Mouse (Mus musculus): ENCODE data around the gene Gse1. TPM values are rescaled to one million over a fixed set of nuclear protein-coding genes. Genes with fewer than 3 reads are reported as not detected.

The Gse1 gene
- polyA plus RNA-seq, 1 experiment from 2014 or later, result 10.6 TPM

DNA sequence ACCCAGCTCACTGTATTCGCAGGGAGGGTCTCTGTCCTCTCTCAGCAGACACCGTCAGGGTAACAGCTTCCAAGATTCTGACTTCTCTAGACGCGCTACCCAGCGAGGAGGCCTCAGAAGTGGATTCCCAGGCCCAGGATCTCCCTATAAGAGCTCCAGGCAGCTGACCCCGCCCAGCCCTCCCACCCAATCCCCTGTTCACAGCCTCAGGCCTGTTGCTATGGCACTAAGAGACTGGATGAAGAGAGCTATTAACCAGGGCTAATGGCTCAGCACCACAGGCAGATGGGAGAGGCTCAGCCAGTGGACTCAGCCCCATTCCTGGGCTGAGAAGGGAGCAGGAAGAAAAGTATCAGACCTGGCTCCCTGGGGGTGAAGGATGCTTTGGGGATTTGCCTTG, 374.4 kb downstream of the Gse1 start:
- Histone ChIP-seq H3K4me2 (replicated peaks) (no peak overlapping the region), H3K9me3 (0 out of 2 replicates have a peak, but pooled peaks cover 3% of the 10 kb centered on the region), H3K4me3 (no peak overlapping the region), H3K4me1 (peaks cover 13% of the 10 kb centered on the region; the same call in 1 of the 2 replicates), H3K9ac (no peak overlapping the region), H3K27ac (no peak overlapping the region), H3K36me3 (no peaks in the 10 kb centered on the region), H3K27me3 (peaks cover 4% of the 10 kb centered on the region; the same call in 1 of the 2 replicates)
- 27% methylated on average over 6 of the region's 6 CpGs for WGBS
- no peak for ATAC-seq (ENCODE audit: insufficient number of reproducible peaks, insufficient read depth, low FRiP score, low TSS enrichment)

DNA sequence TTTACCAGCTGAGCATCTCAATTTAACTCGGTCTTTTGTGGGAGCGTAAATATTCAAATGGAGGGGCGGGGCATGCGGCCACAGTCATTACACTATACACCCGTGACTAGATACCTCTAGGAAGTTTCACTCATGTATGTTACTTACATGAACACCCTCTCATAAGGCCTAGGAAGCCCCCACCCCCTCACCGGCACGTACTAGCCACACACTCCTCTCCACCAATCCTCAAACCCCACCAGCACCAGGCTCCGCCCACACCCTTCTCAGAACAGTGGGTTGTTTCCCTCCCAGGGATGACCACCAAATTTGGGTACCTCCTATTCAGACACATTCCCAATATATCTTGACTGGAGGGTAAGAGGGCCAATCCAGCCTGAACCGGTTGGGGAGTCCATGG, 379.2 kb downstream of the Gse1 start:
- Histone ChIP-seq H3K4me2 (replicated peaks) (no peak overlapping the region), H3K27me3 (peaks cover 4% of the 10 kb centered on the region), H3K4me3 (no peak overlapping the region), H3K9ac (no peak overlapping the region), H3K27ac (no peak overlapping the region), H3K36me3 (no peaks in the 10 kb centered on the region), H3K4me1 (peaks cover 6% of the 10 kb centered on the region; the same call in 1 of the 2 replicates), H3K9me3 (no peaks in the 10 kb centered on the region)
- ATAC-seq (ENCODE audit: insufficient number of reproducible peaks, insufficient read depth, low FRiP score, low TSS enrichment), result no peak
- 85% methylated on average over 9 of the region's 9 CpGs for WGBS

DNA sequence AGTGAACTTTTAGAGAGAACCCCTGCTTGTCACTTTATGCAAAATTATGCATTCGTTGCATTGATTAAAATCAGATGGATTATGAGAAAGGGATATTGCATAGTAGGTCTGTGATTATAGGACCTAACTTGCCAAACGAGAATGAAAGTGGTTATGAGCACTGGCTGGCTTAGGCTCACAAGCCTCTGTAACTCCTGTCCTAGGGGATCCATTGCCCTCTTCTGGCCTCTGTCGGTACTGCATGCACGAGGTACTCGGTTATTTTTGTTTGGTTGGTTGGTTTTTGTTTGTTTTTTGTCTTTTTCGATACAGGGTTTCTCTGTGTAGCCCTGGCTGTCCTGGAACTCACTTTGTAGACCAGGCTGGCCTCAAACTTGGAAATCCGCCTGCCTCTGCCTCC, 379.6 kb downstream of the Gse1 start:
- Histone ChIP-seq H3K27me3 (peaks cover 4% of the 10 kb centered on the region), H3K27ac (no peak overlapping the region), H3K4me2 (replicated peaks) (no peak overlapping the region), H3K4me3 (no peak overlapping the region), H3K4me1 (0 out of 2 replicates have a peak, but pooled peaks cover 2% of the 10 kb centered on the region), H3K9ac (no peak overlapping the region), H3K9me3 (no peaks in the 10 kb centered on the region), H3K36me3 (no peaks in the 10 kb centered on the region)
- no peak for ATAC-seq (ENCODE audit: insufficient number of reproducible peaks, insufficient read depth, low FRiP score, low TSS enrichment)
- 9% methylated on average over 7 of the region's 7 CpGs for WGBS

DNA sequence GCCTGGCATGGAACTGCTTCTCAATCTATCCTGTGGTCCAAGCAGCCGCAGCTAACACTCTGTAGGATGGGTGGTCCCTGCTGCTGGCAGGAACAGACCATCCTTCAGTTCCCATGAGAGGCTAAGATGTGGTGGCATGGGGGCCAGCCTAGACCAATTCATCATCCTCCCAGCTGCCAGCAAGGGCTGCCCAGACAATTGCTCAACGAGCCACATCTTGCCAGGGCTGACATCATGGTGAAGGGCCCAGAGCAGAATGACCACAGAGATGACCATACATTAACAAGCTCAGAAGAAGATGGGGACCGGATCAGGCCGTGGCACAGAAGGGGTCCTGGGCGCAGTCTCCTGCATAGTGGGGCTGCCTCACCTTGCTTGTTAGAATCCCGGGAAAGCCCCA, 382.6 kb downstream of the Gse1 start:
- Histone ChIP-seq H3K9ac (no peak overlapping the region), H3K4me3 (no peak overlapping the region), H3K27me3 (peaks cover 4% of the 10 kb centered on the region), H3K27ac (no peak overlapping the region), H3K9me3 (no peaks in the 10 kb centered on the region), H3K36me3 (no peaks in the 10 kb centered on the region), H3K4me1 (peaks cover 4% of the 10 kb centered on the region; the same call in 1 of the 2 replicates), H3K4me2 (replicated peaks) (no peak overlapping the region)
- no peak for ATAC-seq (ENCODE audit: insufficient number of reproducible peaks, insufficient read depth, low FRiP score, low TSS enrichment)
- 89% methylated on average over 6 of the region's 6 CpGs for WGBS

DNA sequence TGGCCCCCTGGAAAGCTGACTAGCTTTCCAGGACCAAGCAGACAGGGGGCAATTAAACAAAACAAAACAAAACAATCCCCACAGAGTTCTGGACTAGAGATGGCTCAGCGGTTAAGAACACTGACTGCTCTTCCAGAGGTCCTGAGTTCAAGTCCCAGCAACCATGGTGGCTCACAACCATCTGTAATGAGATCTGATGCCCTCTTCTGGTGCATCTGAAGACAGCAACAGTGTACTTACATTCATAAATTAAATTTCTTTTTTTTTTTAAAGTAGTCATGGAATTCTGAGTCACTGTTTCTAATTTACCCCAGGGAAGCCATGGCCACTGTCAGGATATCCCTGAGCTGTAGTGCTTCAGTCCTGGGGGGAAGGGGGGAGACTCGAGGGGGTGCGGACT, 386.2 kb downstream of the Gse1 start:
- Histone ChIP-seq H3K36me3 (no peaks in the 10 kb centered on the region), H3K4me1 (peaks cover 20% of the 10 kb centered on the region), H3K27me3 (peaks cover 3% of the 10 kb centered on the region), H3K27ac (no peak overlapping the region), H3K4me3 (no peak overlapping the region), H3K9ac (no peak overlapping the region), H3K4me2 (replicated peaks) (no peak overlapping the region), H3K9me3 (no peaks in the 10 kb centered on the region)
- no peak for ATAC-seq (ENCODE audit: insufficient number of reproducible peaks, insufficient read depth, low FRiP score, low TSS enrichment)
- 92% methylated on average over 3 of the region's 3 CpGs for WGBS

DNA sequence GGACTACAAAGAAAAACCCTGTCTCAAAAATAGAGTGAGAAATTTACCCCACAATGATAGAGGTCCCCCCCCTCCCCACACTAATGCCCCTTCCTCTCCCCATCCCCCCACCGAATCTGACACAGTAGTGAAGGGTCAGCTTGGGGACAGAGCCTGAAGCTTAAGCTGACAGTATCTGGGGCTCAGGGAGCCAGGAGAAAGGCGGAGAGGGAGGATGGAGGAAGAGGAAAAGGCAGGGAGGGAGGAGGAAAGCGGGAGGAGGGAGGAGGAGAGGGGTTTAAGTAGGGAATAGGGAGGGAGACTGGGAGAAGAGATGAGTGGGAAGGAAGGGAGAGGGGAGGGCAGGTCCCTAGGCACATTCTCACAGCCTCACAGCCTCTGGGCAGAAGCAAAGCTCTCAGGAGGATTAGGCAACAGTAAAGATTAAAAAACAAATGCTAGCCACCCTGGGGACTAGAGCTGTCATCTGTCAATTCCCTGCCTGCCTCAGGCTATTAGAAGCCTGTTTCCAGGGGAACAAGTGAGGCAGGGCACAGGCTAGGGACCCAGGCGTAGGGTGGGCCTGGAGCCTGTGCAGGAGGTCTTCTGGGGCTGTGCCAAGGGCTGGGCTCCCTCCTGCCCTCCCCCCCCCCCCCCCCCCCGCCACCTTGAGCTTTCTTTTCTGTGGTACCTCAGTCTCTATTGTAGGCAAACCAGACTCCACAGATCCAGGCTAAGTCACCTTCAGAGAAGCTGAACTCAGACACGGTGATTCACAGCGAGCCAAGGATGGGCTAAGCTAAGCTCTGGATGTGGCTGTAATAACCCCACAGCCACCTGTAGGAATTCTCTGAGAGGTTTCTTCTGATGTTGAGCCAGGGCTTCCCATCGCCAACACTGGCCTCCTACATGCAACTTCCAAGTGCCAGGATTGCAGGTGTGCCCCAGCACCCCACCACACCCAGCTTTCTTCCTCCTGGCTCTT, 388.7 kb downstream of the Gse1 start:
- no peaks in the 10 kb centered on the region for H3K9me3 ChIP-seq
- H3K27ac ChIP-seq, result peak overlapping the region; percentile 70
- no peaks in the 10 kb centered on the region for H3K36me3 ChIP-seq
- H3K27me3 ChIP-seq, result no peaks in the 10 kb centered on the region
- no peak; the same call in 1 of the 2 replicates for ATAC-seq (ENCODE audit: insufficient number of reproducible peaks, insufficient read depth, low FRiP score, low TSS enrichment)
- no peak overlapping the region for H3K9ac ChIP-seq
- no peak overlapping the region for H3K4me2 ChIP-seq (replicated peaks)
- 19% methylated on average over 7 of the region's 8 CpGs for WGBS
- peaks cover 28% of the 10 kb centered on the region for H3K4me1 ChIP-seq
- no peak overlapping the region for H3K4me3 ChIP-seq

DNA sequence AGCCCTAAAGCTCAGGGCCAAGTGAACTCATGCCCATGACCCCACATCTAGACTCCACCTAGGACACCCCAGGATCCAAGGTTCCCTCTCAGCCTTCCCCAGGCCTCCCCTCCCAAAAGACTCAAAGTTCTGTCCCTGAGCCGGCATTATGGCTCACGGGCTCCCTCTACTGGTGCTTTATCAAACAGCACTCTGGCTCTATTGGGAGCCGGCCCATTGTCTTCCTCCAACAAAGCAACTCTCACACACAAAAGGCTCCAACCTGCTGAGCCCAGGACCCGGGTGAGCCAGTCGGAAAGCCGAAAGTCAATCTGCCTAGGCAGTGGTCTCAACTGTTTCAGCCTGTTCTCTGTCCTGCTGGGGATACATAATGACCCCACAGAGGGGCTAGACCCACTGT, 389.9 kb downstream of the Gse1 start:
- Histone ChIP-seq H3K4me3 (no peak overlapping the region), H3K4me1 (peaks cover 28% of the 10 kb centered on the region), H3K9me3 (no peaks in the 10 kb centered on the region), H3K27me3 (no peaks in the 10 kb centered on the region), H3K4me2 (replicated peaks) (no peak overlapping the region; the same call in 1 of the 2 replicates), H3K27ac (no peak overlapping the region), H3K9ac (no peak overlapping the region), H3K36me3 (no peaks in the 10 kb centered on the region)
- ATAC-seq (ENCODE audit: insufficient number of reproducible peaks, insufficient read depth, low FRiP score, low TSS enrichment), result peak; percentile 12; the same call in 1 of the 2 replicates
- WGBS, result 0% methylated on average over 6 of the region's 6 CpGs

DNA sequence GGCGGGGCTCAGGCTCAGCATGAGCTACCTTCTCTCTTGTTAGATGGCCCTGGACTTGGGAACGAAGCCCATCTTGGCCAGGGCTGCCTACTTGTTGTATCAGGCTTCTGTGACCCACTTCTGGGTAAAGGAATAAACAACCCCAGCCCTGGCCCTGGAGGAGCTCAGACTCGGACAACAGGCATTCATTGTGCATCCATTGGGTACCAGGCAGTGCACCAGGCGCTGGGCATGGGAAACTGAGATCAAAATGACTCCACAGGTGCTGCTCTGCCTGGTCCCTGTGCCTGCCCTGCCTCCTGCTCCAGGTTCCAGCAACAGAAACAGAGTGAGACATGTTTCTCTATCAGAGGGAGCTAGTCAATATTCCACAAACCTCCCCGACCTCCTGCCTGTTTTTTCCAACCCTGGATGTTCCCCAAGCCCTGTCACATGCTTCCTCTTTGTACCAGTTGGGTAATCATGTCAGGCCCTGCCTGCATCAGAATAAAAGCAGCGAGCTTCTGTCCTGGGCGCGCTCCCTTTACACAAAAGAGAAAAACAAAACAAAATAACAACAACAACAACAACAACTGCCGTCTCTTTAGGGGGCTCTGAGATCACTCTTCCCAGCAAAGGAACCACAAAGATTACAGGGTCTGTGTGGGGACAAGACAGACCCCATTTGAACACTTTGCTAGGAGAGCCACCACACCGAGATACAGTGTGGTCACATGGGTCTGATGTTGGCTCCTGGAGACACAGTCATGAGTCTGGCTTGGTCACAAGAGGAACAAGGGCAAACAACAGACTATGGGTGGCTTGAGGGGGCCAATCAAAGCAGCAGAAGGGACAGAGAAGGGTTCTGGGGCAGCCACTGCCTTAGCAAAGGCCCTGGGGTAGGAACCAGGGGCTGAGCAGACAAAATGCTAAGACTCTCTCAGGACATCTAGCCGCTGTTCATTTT, 391.3 kb downstream of the Gse1 start:
- Histone ChIP-seq H3K36me3 (no peaks in the 10 kb centered on the region), H3K9ac (no peak overlapping the region), H3K4me2 (replicated peaks) (no peak overlapping the region), H3K4me3 (no peak overlapping the region), H3K4me1 (peaks cover 28% of the 10 kb centered on the region), H3K27me3 (no peaks in the 10 kb centered on the region), H3K27ac (0 out of 2 replicates have a peak overlapping the region, but pooled peaks have one; percentile 32), H3K9me3 (no peaks in the 10 kb centered on the region)
- WGBS, result 72% methylated on average over 11 of the region's 11 CpGs
- ATAC-seq (ENCODE audit: insufficient number of reproducible peaks, insufficient read depth, low FRiP score, low TSS enrichment), result no peak

DNA sequence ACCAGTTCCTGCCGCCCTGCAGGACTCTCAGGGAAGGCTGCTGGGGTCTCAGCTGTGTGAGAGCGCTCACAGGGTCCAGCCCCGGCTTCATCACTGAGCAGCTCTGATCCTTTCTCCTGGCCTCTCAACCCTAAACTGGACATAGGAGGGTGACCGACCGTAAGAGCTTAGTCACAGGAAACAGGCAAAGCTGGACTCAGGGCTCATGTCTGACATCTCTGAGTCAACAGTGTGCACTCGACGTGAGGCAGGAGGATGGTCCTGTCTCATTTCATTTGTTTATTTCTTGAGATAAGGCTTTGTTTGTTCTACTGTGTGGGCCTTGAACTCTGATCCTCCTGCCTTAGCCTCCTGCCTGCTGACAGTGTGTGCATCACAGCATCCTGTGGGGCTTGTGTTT, 392.2 kb downstream of the Gse1 start:
- H3K27ac ChIP-seq, result no peak overlapping the region
- 46% methylated on average over 7 of the region's 7 CpGs for WGBS
- no peak for ATAC-seq (ENCODE audit: insufficient number of reproducible peaks, insufficient read depth, low FRiP score, low TSS enrichment)
- peaks cover 27% of the 10 kb centered on the region for H3K4me1 ChIP-seq
- H3K27me3 ChIP-seq, result no peaks in the 10 kb centered on the region
- H3K4me3 ChIP-seq, result no peak overlapping the region
- H3K36me3 ChIP-seq, result no peaks in the 10 kb centered on the region
- H3K9me3 ChIP-seq, result peaks cover 2% of the 10 kb centered on the region; the same call in 1 of the 2 replicates
- no peak overlapping the region for H3K9ac ChIP-seq
- no peak overlapping the region for H3K4me2 ChIP-seq (replicated peaks)

DNA sequence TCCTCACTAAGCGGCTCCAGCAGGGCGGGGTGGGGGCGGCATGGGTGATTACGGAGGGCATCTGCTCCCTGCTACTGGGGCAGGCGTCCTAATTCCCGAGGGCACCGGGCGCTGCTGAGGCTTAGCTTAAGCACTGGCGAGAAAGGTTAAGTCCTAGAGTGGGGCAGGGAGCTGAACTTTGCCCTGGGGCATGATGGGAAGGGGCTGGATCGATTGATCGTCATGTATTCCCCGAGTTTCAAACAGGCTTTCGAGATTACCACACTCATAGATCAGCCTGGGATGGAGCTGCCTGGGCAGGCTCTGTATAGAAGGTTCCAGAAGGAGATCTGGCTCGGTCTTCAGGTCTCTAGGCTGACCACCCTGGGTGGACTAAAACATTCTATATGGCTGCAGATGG, 393.9 kb downstream of the Gse1 start:
- H3K4me2 ChIP-seq (replicated peaks), result no peak overlapping the region
- ATAC-seq (ENCODE audit: insufficient number of reproducible peaks, insufficient read depth, low FRiP score, low TSS enrichment), result no peak
- peaks cover 4% of the 10 kb centered on the region; the same call in 1 of the 2 replicates for H3K9me3 ChIP-seq
- no peaks in the 10 kb centered on the region for H3K36me3 ChIP-seq
- WGBS, result 74% methylated on average over 14 of the region's 14 CpGs
- H3K9ac ChIP-seq, result no peak overlapping the region
- H3K27me3 ChIP-seq, result no peaks in the 10 kb centered on the region
- H3K27ac ChIP-seq, result no peak overlapping the region
- peaks cover 12% of the 10 kb centered on the region for H3K4me1 ChIP-seq
- H3K4me3 ChIP-seq, result no peak overlapping the region

DNA sequence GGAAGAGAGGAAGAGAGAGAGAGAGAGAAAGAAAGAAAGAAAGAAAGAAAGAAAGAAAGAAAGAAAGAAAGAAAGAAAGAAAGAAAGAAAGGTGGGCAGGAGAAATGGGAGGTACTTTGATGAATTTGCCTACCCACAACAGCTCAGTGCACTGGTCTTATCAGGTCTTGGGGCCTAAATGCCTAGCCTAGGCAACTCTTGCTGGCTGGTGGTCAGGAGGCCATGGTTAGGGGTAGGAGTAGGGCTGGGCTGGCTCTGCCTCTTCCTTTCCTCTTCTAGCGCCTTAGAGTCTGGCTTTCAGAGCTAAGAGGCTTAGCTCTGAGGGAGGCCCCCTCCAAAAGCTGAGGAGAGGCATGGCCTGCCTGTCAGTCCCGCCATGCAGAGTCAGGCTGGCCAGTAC, 395.4 kb downstream of the Gse1 start:
- no peak for ATAC-seq (ENCODE audit: insufficient number of reproducible peaks, insufficient read depth, low FRiP score, low TSS enrichment)
- H3K4me2 ChIP-seq (replicated peaks), result no peak overlapping the region
- H3K27me3 ChIP-seq, result no peaks in the 10 kb centered on the region
- peaks cover 4% of the 10 kb centered on the region; the same call in 1 of the 2 replicates for H3K9me3 ChIP-seq
- no peak overlapping the region for H3K27ac ChIP-seq
- 0 out of 2 replicates have a peak, but pooled peaks cover 8% of the 10 kb centered on the region for H3K4me1 ChIP-seq
- WGBS, result 28% methylated on average over 2 of the region's 2 CpGs
- no peak overlapping the region for H3K9ac ChIP-seq
- no peaks in the 10 kb centered on the region for H3K36me3 ChIP-seq
- H3K4me3 ChIP-seq, result no peak overlapping the region
